Mouse (Mus musculus): Measurements from ENCODE around the gene Oaz1. TPM values are rescaled to one million over a fixed set of nuclear protein-coding genes. Genes with fewer than 3 reads are reported as not detected.
A peak's percentile ranks its signal among the peaks of the same experiment; 100 is the strongest.

The Oaz1 gene
- polyA plus RNA-seq, 1 experiment from 2014 or later, result 1,885 TPM

GRCm38 (mm10) chr10:80862305-80862704, 35.8 kb downstream of the Oaz1 start:
- H3K27me3 ChIP-seq, result no peaks in the 10 kb centered on the region
- H3K4me3 ChIP-seq, result no peak overlapping the region
- H3K4me1 ChIP-seq, result 0 out of 2 replicates have a peak, but pooled peaks cover 4% of the 10 kb centered on the region
- H3K36me3 ChIP-seq, result peaks cover 59% of the 10 kb centered on the region
- ATAC-seq (ENCODE audit: low FRiP score, low read depth), result no peak
- H3K9me3 ChIP-seq, result no peaks in the 10 kb centered on the region
- WGBS, result 92% methylated on average over 5 of the region's 5 CpGs
- peak overlapping the region; percentile 13; the same call in 1 of the 2 replicates for H3K9ac ChIP-seq
- no peak overlapping the region for H3K4me2 ChIP-seq (replicated peaks)
- H3K27ac ChIP-seq, result no peak overlapping the region

DNA sequence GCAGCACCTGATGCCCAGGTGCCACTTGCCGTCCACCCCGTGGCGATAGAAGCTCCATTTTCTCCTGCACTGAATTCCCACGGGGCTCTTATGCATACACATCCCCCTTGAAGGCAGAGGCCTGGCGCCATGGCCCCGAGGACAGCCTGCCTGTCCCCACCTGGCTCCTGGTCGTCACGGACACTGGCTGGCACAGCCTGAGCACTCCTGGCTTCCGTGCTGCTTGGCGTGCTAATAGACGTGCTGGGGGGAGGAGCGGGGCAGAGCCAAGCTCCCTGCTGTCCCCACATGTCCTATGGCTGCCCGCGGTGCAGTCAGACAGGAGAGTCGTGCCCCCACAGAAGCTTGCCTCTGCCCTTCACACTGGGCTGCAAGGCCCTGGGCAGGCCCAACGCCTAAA, 38.0 kb downstream of the Oaz1 start:
- no peaks in the 10 kb centered on the region for H3K27me3 ChIP-seq
- H3K36me3 ChIP-seq, result peaks cover 73% of the 10 kb centered on the region
- WGBS, result 87% methylated on average over 16 of the region's 16 CpGs
- no peak overlapping the region for H3K9ac ChIP-seq
- no peak overlapping the region for H3K4me3 ChIP-seq
- H3K9me3 ChIP-seq, result no peaks in the 10 kb centered on the region
- H3K27ac ChIP-seq, result no peak overlapping the region
- ATAC-seq (ENCODE audit: low FRiP score, low read depth), result no peak
- no peaks in the 10 kb centered on the region for H3K4me1 ChIP-seq
- H3K4me2 ChIP-seq (replicated peaks), result no peak overlapping the region

GRCm38 (mm10) chr10:80870993-80871392, 44.5 kb downstream of the Oaz1 start:
- Histone ChIP-seq H3K9me3 (no peaks in the 10 kb centered on the region), H3K4me1 (no peaks in the 10 kb centered on the region), H3K9ac (no peak overlapping the region), H3K4me3 (no peak overlapping the region), H3K36me3 (peaks cover 27% of the 10 kb centered on the region), H3K27ac (no peak overlapping the region), H3K27me3 (peaks cover 16% of the 10 kb centered on the region), H3K4me2 (replicated peaks) (no peak overlapping the region)
- WGBS, result 82% methylated on average over 3 of the region's 6 CpGs
- no peak for ATAC-seq (ENCODE audit: low FRiP score, low read depth)

DNA sequence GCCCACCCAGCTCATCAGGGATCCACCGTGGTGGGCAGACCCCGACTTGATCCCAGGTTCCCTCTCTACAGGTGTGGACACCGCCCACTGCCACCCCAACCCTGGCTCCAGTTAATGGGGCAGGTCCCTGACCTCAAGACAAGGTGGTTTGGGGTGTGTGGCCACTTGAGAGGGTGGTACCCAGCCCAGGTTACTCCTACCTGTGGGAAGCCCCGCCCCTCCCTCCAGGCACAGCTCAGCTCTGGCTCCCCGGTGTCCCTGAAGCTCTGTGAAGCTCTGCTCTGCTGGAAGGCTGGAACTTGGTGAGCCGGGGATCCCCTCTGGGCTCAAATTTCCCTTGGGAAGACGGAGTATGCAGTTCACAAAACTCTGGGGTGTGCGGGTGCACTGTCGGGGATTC, 45.1 kb downstream of the Oaz1 start, which contains the start of gene Tmprss9:
Tmprss9 (plus strand) TSS at position 268 of the 400 bp plus-strand sequence.
- ATAC-seq (ENCODE audit: low FRiP score, low read depth), result no peak
- Histone ChIP-seq H3K27ac (no peak within 1 kb of the TSS), H3K9ac (no peak within 1 kb of the TSS), H3K4me3 (no peak within 1 kb of the TSS), H3K27me3 (peaks cover 16% of the 10 kb centered on the region), H3K36me3 (peaks cover 21% of the 10 kb centered on the region), H3K4me2 (replicated peaks) (no peak within 1 kb of the TSS), H3K4me1 (no peaks in the 10 kb centered on the region), H3K9me3 (no peaks in the 10 kb centered on the region)
- 29% methylated on average over 9 of the region's 9 CpGs for WGBS

- Histone ChIP-seq H3K27me3 (peaks cover 16% of the 10 kb centered on the region), H3K4me2 (replicated peaks) (no peak overlapping the region), H3K4me1 (no peaks in the 10 kb centered on the region), H3K4me3 (no peak overlapping the region), H3K9ac (peak overlapping the region; percentile 25), H3K27ac (no peak overlapping the region), H3K36me3 (no peaks in the 10 kb centered on the region), H3K9me3 (no peaks in the 10 kb centered on the region)
- WGBS, result 78% methylated on average over 9 of the region's 9 CpGs
- ATAC-seq (ENCODE audit: low FRiP score, low read depth), result no peak
Observed at GRCm38 (mm10) chr10:80874035-80874434, 47.6 kb downstream of the Oaz1 start.

GRCm38 (mm10) chr10:80876028-80876427, 49.6 kb downstream of the Oaz1 start:
- H3K4me2 ChIP-seq (replicated peaks), result no peak overlapping the region
- WGBS, result 28% methylated on average over 5 of the region's 5 CpGs
- H3K27ac ChIP-seq, result no peak overlapping the region
- H3K9ac ChIP-seq, result no peak overlapping the region
- H3K9me3 ChIP-seq, result no peaks in the 10 kb centered on the region
- H3K4me3 ChIP-seq, result no peak overlapping the region
- ATAC-seq (ENCODE audit: low FRiP score, low read depth), result no peak
- H3K36me3 ChIP-seq, result no peaks in the 10 kb centered on the region
- peaks cover 16% of the 10 kb centered on the region for H3K27me3 ChIP-seq
- no peaks in the 10 kb centered on the region for H3K4me1 ChIP-seq

- Histone ChIP-seq H3K9ac (no peak overlapping the region), H3K4me1 (no peaks in the 10 kb centered on the region), H3K27ac (no peak overlapping the region), H3K4me3 (no peak overlapping the region), H3K4me2 (replicated peaks) (no peak overlapping the region), H3K36me3 (no peaks in the 10 kb centered on the region), H3K27me3 (peaks cover 13% of the 10 kb centered on the region), H3K9me3 (no peaks in the 10 kb centered on the region)
- no peak for ATAC-seq (ENCODE audit: low FRiP score, low read depth)
- 27% methylated on average over 3 of the region's 3 CpGs for WGBS
Observed at GRCm38 (mm10) chr10:80876594-80876993, 50.1 kb downstream of the Oaz1 start.

MicroRNA genes within 50 kb of the gene (microRNA counts, 519-probe panel; counts per million panel counts)
- microRNA mmu-miR-1982, result not detected

Small RNAs within 50 kb of the gene (microRNA-seq; reads per million reads assigned to microRNA genes)
- gene Mir1982, result 1.4 reads per million

Other genes starting within 250 kb of the Oaz1 start
- 9.3 and 10.0 TPM in 2 replicates for gene Klf16, start 249.3 kb upstream of the Oaz1 start, polyA plus RNA-seq (2015; fragmentation: Nextera tagmentation; extraction: Ambion mirVana)
- gene Abhd17a, start 236.3 kb upstream of the Oaz1 start, polyA plus RNA-seq (2015; fragmentation: Nextera tagmentation; extraction: Ambion mirVana), result 80.9 and 83.0 TPM in 2 replicates
- gene Scamp4, start 223.8 kb upstream of the Oaz1 start, polyA plus RNA-seq (2015; fragmentation: Nextera tagmentation; extraction: Ambion mirVana), result 83.9 and 92.0 TPM in 2 replicates
- gene Adat3, start 223.8 kb upstream of the Oaz1 start, polyA plus RNA-seq (2015; fragmentation: Nextera tagmentation; extraction: Ambion mirVana), result 7.6 and 8.8 TPM in 2 replicates
- 3.7 and 5.6 TPM in 2 replicates for gene Gm49322, start 220.6 kb upstream of the Oaz1 start, polyA plus RNA-seq (2015; fragmentation: Nextera tagmentation; extraction: Ambion mirVana)
- 148 and 159 TPM in 2 replicates for gene Csnk1g2, start 203.8 kb upstream of the Oaz1 start, polyA plus RNA-seq (2015; fragmentation: Nextera tagmentation; extraction: Ambion mirVana)
- 77.8 and 83.5 TPM in 2 replicates for gene Btbd2, start 169.6 kb upstream of the Oaz1 start, polyA plus RNA-seq (2015; fragmentation: Nextera tagmentation; extraction: Ambion mirVana)
- gene Mknk2, start 148.5 kb upstream of the Oaz1 start, polyA plus RNA-seq (2015; fragmentation: Nextera tagmentation; extraction: Ambion mirVana), result 86.1 and 87.8 TPM in 2 replicates
- gene Mob3a, start 124.7 kb upstream of the Oaz1 start, polyA plus RNA-seq (2015; fragmentation: Nextera tagmentation; extraction: Ambion mirVana), result 55.3 and 55.7 TPM in 2 replicates
- 24.2 and 25.6 TPM in 2 replicates for gene Izumo4, start 124.5 kb upstream of the Oaz1 start, polyA plus RNA-seq (2015; fragmentation: Nextera tagmentation; extraction: Ambion mirVana)
- gene Ap3d1, start 84.4 kb upstream of the Oaz1 start, polyA plus RNA-seq (2015; fragmentation: Nextera tagmentation; extraction: Ambion mirVana), result 74.5 and 80.0 TPM in 2 replicates
- gene Dot1l, start 71.5 kb upstream of the Oaz1 start, polyA plus RNA-seq (2015; fragmentation: Nextera tagmentation; extraction: Ambion mirVana), result 19.2 and 20.2 TPM in 2 replicates
- 73.0 and 77.4 TPM in 2 replicates for gene Sf3a2, start 28.5 kb upstream of the Oaz1 start, polyA plus RNA-seq (2015; fragmentation: Nextera tagmentation; extraction: Ambion mirVana)
- 127 and 128 TPM in 2 replicates for gene Plekhj1, start 28.0 kb upstream of the Oaz1 start, polyA plus RNA-seq (2015; fragmentation: Nextera tagmentation; extraction: Ambion mirVana)
- gene Amh, start 21.4 kb upstream of the Oaz1 start, polyA plus RNA-seq (2015; fragmentation: Nextera tagmentation; extraction: Ambion mirVana), result not detected in 2 replicates
- gene Jsrp1, start 13.2 kb upstream of the Oaz1 start, polyA plus RNA-seq (2015; fragmentation: Nextera tagmentation; extraction: Ambion mirVana), result 4.5 and 5.2 TPM in 2 replicates
- gene Lingo3, start 17.4 kb downstream of the Oaz1 start, polyA plus RNA-seq (2015; fragmentation: Nextera tagmentation; extraction: Ambion mirVana), result 0.92 and 1.3 TPM in 2 replicates
- 310 and 314 TPM in 2 replicates for gene Lsm7, start 28.6 kb downstream of the Oaz1 start, polyA plus RNA-seq (2015; fragmentation: Nextera tagmentation; extraction: Ambion mirVana)
- 49.0 and 54.1 TPM in 2 replicates for gene Sppl2b, start 28.6 kb downstream of the Oaz1 start, polyA plus RNA-seq (2015; fragmentation: Nextera tagmentation; extraction: Ambion mirVana)
- 0.06 and 0.08 TPM in 2 replicates for gene Tmprss9, start 45.2 kb downstream of the Oaz1 start, polyA plus RNA-seq (2015; fragmentation: Nextera tagmentation; extraction: Ambion mirVana)
- gene Timm13, start 74.3 kb downstream of the Oaz1 start, polyA plus RNA-seq (2015; fragmentation: Nextera tagmentation; extraction: Ambion mirVana), result 306 and 335 TPM in 2 replicates
- 54.6 and 63.2 TPM in 2 replicates for gene Lmnb2, start 91.6 kb downstream of the Oaz1 start, polyA plus RNA-seq (2015; fragmentation: Nextera tagmentation; extraction: Ambion mirVana)
- gene Gadd45b, start 103.4 kb downstream of the Oaz1 start, polyA plus RNA-seq (2015; fragmentation: Nextera tagmentation; extraction: Ambion mirVana), result 32.3 and 32.7 TPM in 2 replicates
- gene Gng7, start 188.3 kb downstream of the Oaz1 start, polyA plus RNA-seq (2015; fragmentation: Nextera tagmentation; extraction: Ambion mirVana), result 7.4 and 9.0 TPM in 2 replicates
- gene Diras1, start 199.0 kb downstream of the Oaz1 start, polyA plus RNA-seq (2015; fragmentation: Nextera tagmentation; extraction: Ambion mirVana), result 0.15 and 0.33 TPM in 2 replicates
- 19.2 and 20.0 TPM in 2 replicates for gene Slc39a3, start 210.8 kb downstream of the Oaz1 start, polyA plus RNA-seq (2015; fragmentation: Nextera tagmentation; extraction: Ambion mirVana)
- 227 and 231 TPM in 2 replicates for gene Sgta, start 233.5 kb downstream of the Oaz1 start, polyA plus RNA-seq (2015; fragmentation: Nextera tagmentation; extraction: Ambion mirVana)
- gene Thop1, start 243.4 kb downstream of the Oaz1 start, polyA plus RNA-seq (2015; fragmentation: Nextera tagmentation; extraction: Ambion mirVana), result 58.4 and 62.0 TPM in 2 replicates

All from limb, embryonic 13.5 days (tissue).